Mouse (Mus musculus) heart, postnatal 25 days (tissue): ENCODE measurements around the gene Alk. TPM values are rescaled to one million over a fixed set of nuclear protein-coding genes. Genes with fewer than 3 reads are reported as not detected.

Experiments
- DNase-seq: peaks from one replicate; pipeline ENCODE4 v3.0.0; 2022; ENCODE audit warnings: low spot score
- intact Hi-C: fragments of 180-260 bp; cut with DNase I; formaldehyde crosslinking; loops from one replicate; pipeline ENCODE4 v1.15.1; 2025
- total RNA-seq, 2 experiments: library from RNA; stranded (reverse); gene quantifications; 2 replicates each; pipeline ENCODE4 v1.2.3; 2021

The Alk gene
- total RNA-seq, result not detected

DNA sequence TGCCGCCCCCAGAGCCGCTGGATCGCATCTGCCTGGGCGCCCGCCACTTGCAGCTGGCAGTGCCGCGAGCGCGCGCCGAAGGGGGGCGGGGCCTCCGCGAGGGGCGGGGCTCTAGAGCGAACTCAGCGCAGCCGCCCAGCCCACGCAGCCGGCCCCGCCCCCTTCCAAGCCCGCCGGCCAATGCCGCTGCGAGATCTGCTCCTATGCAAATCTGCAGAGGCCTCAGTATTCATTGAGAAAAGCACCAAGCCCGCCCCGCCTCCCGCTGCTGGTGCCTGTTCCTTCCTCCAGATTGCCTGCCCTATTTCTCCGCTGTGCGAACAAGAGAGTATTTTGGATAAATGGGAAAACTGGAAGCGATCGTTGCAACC, at the start of gene Alk:
Alk (minus strand) TSS at position 18 of the 371 bp plus-strand sequence.
- peak; percentile 33 for DNase-seq
- intact Hi-C loops, result loop anchor here (2.0 kb wide), 1 partner anchor 178 kb away; no protein-coding TSS in a partner anchor

DNA sequence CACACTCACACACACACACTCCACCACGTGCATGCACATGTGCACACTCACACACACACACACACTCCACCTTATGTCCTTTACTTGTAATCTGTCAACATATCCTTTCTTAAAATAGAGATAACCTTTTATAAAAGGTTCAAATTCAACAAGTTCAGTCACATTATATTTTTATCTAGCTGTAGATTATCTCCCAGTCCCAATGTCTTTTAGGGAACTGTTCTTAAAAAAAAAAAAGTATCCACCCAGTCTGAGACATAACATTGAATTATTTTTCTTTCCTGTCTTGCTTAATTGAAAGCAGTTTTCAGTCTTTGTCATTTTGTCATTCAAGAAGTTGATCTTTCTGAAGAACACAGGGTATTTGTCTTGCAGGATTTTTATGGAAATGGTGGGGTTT, 48.4 kb upstream of the Alk start:
- no peak for DNase-seq
- intact Hi-C loops, result no loop called here

DNA sequence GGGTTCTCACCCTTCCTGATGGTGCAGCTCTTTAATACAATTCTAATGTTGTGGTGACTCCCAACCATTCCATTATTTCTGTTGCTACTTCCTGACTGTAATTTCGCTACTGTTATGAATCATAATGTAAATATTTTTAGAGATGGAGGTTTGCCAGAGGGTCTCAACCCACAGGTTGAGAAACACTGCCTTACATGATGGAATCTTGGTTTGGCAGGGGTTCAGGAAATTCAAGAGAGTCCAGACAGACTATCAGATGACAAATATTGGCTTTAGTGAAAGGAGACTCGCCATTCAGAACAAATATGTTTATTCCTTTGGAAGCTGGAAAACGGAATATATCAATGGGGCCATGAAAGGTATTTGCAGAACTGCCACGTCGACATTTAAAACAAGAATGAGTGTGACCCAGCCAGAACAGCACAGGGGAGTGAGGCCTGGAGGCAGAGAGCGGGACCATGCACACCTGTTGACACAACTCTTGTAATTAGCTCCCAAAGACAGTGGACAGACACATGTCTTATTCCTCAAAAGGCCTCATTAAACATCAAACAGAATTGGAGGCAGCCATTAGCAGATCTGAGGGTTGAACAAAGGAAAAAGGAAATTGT, 44.3 kb upstream of the Alk start:
- intact Hi-C loops, result no loop called here
- no peak for DNase-seq

DNA sequence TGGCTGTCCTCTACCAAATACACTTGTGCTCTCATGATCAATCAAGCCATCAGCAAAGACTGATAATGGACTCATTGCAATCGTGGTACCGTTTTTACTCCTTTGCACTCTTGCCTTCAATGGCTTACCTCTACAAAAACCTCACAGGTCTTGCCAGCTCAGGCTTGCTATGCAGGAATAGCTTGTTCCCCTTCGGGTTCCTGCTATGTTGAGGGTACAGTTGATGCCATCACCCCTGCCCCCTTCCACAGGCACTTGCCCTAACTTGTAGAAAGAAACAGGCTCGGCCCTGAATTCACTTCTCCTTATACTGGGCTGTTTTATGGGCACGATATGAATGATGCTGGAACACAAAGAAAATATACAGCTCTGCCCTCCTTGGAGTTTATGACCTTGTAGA, 41.7 kb upstream of the Alk start:
- intact Hi-C loops, result no loop called here
- DNase-seq, result no peak

DNA sequence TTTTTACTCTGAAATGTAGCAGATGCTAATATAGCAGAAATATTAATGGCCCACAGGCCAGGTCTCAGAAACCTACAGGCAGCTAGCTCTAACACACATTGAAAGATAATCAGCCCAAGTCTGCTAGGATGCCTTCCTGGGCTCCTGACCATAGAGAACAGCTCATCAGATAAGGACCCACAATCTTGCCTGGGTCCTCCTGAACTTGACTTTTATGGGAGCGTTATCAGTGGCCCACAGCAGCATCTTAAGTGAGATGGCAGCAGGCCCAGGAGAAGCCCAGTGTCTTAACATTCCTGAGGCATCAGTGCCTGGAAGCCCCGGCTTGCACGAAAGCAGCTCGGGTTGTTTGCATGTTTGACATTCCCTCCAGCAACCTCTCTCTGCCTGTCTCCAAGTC, 35.7 kb upstream of the Alk start:
- intact Hi-C loops, result no loop called here

DNA sequence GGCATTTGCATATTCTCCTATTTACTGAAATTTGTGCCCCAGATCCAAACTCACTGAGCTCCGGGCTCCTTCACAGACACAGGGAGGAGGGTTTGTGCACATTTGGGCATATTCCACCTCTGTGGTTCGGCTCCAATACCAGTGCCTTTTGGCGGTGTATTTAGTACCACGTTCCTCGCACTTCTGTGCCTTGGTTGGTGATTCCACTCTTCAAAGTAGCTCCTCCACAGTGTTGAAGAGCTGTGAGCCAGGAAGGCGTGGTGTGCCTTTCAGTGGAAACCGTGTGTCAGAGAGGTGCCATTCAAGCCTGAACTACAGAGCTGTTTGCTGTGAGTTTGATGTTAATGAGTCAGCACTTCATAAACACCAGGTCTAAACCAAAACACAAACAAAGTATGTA, 35.0 kb upstream of the Alk start:
- no peak for DNase-seq
- intact Hi-C loops, result no loop called here

More for the DNA sequence above, 35.7 kb upstream of the Alk start:
- no peak for DNase-seq

DNA sequence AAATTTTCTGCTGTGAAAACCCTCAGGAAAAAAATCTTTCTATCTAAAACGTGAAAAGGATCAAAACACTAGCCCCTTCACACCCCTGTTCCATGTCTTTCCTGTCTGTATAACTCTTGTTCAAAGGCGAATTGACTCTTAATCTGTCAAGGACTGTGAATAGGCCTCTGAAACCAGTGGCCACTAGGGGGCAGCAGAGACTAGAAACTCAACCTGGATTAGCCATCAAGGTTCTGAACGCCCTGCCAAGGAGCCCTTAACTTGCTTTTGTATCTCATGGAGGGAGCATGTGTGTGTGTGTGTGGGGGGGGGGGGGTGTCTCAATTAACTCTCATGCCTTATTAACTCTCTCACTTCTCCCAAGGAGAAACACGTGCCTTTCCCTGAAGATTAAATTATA, 1.8 kb upstream of the Alk start:
- DNase-seq, result peak; percentile 8
- intact Hi-C loops, result no loop called here

DNA sequence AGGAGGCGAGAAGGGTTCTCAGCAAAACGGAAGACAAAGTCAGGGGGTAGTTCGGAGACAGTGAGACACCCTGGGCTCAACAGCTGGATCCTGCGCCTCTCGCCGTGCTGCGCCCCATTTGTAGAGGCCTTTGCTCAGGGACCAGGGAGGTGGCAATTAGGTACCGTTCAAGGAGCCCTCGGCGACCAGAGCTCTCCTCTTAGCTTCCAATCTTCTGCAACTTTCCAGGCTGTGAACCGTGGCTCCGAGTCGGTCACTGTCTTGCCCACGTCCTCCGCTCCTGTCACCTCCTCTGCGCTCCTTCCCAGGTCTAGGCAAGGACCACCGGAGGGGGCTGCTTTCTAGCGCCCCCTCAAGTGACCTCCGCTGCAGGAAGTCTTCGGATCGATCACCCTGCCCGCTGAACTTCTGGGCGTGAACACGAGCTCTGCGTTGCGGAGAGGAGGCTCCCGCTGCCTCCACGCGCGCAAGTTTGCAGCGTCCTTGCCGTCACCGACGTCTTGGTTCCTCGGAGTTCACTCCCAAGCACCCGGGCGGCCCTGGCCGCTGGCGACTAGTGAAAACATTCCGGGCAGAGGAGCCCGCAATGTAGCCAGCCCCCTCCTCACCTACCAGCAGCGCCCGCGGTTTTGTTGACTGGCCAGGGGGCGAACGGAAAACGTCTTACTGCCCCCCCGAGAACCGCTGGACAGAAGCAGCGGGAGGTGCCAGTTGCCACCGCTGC, 379 bp downstream of the Alk start:
- DNase-seq, result no peak
- intact Hi-C loops, result loop anchor here (2.0 kb wide), 1 partner anchor 179 kb away; no protein-coding TSS in a partner anchor

DNA sequence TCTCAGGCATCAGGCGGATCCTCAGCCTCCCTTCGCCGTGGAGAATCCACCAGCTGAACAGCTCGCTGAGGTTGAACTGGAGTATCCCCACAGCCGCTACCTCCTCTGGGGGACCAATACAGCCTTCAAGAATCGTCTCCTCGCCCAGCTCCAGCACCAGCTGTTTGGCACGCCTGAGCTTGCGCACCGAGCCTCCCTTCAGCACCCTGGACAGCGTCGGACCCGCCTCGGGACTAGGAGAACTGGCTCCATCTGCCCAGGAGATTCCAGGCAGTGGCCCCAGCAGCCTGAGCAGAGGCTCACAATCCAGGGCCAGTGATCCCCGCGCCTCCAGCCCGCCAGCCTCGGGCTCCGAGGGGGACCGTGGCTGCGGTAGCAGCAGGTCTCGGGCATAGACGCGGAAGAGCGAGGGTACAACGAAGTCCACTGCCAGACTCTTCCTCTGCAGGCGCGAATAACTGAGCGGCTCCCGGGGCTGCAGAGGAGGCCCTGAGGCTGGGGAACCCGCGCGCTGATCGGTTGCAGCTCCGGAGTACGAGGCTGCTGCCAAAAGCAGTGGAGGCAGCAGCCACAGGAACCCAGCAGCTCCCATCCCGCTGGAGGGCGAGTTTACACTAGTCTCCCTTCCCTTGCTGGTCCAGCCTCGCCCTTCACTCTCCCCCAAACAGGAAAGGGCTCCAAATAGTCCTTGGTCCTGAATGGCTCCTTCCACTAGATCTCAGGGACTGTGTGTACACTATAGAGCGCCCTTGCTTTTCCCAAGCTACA, 1.1 kb downstream of the Alk start:
- intact Hi-C loops, result no loop called here
- peak; percentile 9 for DNase-seq

DNA sequence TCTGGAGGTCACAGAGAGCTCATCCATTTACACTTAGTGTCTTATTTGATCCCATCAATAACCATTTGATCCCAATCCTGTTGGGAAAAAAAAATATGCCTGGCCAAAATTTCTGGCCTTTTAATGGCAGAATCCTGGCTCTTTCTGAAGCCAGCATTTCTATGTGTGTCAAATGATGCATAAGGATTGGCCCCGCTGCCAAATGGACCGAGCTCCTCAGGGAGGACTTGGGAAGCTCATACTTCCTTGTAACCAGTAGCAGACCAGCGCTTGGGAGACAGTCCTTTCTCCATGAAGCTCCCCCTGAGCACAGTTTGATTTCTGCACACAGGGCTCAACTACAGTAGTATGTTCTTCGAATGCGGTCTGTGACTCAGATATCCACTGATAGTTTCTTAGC, 3.6 kb downstream of the Alk start:
- DNase-seq, result no peak
- intact Hi-C loops, result no loop called here

DNA sequence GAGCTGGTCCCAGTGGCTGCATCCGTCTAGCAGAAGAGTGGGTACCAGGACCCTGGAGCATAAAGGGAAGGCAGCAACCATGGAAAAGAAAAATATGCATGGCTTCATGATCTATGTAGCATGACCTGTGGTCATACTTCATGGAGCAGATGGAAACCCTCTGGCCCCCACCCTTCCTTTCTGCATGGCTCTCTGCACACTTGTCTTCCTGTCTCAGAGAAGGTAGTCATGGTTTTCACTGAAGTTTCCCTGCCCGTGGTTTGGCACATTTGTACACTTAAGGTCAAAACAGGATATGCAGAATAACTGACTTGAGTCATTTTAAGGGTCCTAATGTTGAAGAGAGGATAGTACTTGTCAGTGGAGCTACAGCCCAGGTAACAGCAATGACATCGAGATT, 16.8 kb downstream of the Alk start:
- intact Hi-C loops, result no loop called here
- DNase-seq, result no peak

DNA sequence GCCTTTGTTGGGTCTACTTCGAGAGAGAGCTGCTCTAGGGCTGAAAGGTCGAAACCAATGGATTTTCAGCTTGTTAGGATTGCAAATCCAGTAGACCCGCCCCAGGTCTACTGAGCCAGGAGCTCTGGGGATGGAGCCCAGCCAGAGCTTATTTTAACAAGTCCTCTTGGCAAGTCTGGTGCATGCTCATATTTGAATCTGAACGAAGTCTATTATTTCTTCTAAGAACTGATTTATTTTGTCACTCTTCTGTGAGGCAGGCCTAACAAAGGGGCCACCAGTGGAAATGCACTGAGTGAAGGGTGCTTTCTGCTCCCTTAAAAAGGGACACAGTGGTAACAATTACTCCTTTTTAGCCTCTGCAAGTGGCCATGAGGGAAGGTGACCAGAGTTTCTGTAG, 24.3 kb downstream of the Alk start:
- no peak for DNase-seq
- intact Hi-C loops, result no loop called here

DNA sequence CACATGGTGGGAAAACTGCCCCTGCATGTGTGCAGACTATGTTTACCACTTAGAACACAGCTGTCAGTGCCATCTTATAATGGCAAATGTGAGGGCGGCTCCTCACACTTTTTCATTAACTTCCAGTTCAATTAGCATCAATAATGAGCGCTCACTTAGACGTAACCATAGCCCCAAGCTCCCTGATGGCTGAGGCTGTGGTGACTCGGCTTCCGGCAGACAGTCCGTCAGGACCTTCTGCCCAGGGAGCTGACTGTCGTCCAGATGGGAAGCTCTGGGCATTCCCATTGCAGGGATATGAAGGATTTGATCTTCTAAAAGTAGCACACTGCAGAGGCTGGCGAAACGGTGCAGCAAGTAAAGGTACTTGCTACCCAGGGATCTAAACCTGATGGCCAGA, 25.1 kb downstream of the Alk start:
- intact Hi-C loops, result no loop called here

DNA sequence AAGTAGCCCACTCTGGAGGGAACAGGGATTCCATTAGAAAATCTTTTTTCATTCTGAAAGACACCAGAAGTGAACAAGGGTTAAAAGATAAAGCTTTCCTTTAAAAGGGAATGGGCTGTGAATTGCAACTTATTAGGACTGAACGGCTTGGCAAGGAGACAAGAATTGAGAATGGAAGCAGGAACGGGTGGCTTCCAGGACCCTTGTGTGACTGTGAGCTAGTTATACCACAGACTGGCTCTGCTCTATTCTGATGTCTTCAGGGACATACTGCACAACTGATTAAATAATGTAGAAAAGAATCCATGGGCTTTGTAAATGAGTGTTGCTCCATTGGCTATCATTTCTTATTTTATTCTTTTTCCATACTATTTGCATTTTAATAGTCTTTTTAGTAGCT, 33.0 kb downstream of the Alk start:
- intact Hi-C loops, result no loop called here
- no peak for DNase-seq

More for the DNA sequence above, 25.1 kb downstream of the Alk start:
- DNase-seq, result no peak

DNA sequence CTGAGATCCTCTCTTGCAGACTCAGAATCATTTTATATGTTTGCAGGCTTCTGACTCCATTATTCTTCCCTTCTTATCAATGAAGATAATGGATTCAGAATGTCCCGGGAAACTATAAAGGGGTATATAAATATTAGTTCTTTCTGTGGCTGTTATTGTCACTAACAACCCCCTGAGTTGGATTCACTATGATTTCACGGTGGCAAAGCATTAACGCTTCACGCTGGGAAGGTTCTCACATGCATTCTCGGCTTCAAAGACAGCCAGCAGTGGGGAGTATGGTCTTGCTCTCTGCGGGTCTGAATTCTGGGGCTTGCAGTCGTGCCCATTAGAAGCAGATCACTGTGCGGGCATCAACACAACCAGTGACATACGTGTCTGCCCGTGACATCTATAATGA, 34.9 kb downstream of the Alk start:
- intact Hi-C loops, result no loop called here
- no peak for DNase-seq

DNA sequence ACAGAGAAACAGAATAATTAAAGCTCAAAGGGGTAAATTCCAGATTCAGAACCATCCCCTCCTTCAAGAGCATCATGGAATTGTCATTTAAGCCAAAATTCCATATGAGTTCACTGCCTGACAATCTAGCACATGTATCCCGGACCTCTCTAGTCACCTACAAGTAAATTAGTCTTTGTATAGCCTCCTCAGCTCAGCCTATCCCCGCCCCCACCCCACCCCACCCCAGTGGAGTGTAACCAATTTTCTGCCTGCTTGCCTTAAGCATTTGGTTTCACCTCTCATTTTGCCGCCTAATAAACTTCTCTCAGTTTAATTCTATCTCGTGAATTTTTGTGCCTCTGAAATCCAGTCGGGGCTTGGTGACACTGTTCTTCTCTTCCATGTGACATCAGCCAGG, 41.0 kb downstream of the Alk start:
- no peak for DNase-seq
- intact Hi-C loops, result no loop called here

DNA sequence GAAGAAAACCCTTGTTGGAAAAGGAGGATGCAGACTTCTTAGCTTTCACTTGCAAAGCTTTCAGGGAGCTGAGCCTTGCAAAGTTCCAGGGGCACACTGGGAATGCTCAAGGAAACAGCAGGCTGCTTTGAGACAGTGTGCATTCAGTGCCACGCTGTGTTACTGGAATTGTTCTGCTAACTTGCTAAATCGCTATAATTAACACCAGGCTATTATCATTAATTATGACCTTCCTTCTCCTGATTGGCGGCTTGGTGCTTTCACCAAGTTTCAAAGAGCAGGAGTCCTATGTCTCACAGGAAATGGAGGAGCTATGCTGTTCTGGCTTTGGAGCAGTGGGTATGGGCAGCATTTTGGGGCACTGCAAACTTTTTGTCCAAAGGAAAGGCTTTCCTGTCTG, 43.0 kb downstream of the Alk start:
- intact Hi-C loops, result no loop called here
- no peak for DNase-seq

DNA sequence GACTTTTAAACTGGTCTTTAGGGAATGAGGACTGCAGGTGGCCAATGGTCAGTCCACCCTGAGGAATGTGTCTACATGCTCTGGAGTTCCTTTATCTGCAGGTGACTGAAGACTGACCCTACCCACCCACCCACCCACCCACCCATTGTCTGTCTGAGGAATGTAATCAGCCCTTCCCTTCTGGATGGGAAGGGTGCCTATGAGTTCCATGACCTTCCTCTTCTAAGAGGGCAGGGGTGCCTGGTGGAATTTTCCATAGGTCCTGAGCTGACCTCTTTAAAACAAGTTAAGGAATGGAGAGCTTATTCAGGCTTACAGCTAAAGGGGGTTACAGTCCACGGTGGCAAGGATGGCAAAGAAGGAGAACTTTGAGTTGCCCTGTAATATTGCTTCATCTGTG, 43.7 kb downstream of the Alk start:
- no peak for DNase-seq
- intact Hi-C loops, result no loop called here

DNA sequence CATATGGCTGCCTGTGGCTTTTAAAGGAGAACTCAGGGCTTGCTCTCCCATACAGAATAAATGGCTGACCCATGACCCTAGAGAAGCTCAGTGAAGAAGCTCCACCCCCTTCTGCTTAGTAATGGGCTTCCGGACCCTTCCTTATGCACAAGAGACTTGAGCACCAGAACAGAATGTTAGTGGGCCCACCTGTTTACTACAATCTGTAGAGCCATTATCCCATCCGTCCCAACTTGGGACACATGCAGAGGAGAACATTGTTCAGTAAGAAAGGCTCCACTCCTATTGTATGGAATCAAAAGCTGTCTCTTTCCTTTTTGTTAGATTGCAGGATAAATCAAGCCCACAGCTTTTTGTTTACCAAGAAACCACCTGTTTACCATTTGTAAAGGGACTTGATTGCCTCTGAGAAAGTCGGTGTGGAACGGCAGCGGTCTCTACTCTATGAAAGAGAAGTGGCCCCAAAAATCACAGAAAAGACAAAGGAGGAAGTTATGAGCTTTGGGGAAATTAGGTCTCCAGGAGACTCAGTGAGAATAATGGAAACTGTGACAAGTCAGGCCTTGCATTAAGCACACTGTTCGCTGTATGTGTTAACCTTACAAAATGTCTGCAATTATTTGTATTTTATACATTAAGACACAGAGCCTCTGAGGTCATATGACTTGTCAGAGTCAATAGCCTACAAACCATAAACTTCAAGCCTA, 47.2 kb downstream of the Alk start:
- DNase-seq, result no peak
- intact Hi-C loops, result no loop called here

DNA sequence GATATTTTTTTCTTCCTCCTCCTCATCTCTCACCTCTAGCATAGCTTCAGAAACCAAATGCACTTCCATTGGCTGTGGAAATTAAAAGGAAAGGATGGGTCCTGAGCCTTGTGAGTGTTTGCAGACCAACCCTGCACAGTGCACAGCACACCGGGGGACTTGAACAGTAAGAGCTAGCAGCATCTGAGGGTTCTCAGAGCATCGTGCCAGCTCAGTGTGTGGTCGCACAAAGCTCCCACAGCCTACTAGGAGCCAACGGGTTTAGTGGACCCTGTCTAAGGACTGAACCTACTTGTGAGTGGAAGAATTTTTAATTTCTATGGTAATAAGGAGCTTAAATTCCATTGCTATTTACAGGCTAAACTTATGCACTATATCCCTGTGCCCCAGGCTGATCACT, 58.2 kb downstream of the Alk start:
- no peak for DNase-seq
- intact Hi-C loops, result no loop called here

DNA sequence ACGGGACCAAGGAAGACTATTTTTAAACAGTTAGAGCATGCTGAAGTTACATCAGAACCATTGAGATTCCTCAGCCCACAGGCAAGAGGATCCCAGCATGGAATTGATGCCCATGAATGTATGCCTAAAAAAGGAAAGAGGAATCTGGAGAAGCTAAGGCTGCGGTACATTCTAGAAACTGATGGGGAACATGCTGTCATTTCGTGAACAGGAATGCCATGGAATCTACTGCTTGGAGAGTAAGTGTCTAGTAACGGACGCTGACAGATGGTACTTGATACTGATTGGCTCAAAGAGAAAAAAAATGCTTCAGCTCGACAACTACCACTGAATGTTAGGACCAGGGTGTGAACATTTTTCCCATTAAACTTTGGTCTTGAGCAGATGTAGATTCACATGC, 69.1 kb downstream of the Alk start:
- no peak for DNase-seq
- intact Hi-C loops, result no loop called here
